Mouse (Mus musculus) liver, embryonic 13.5 days (tissue): ENCODE data around the gene Plxna4. TPM values are rescaled to one million over a fixed set of nuclear protein-coding genes. Genes with fewer than 3 reads are reported as not detected.

Experiments
- ATAC-seq: fragments of 200-750 bp; cut with Nextera tagmentation; 2 replicates; pipeline ENCODE4 v1.8.0; 2017; ENCODE audit warnings: low read depth, mild to moderate bottlenecking, moderate number of reproducible peaks, moderate library complexity
- DNase-seq: peaks from one replicate; pipeline ENCODE4 v3.0.0; 2022
- H3K27ac ChIP-seq: fragments of 300-500 bp; sonication (generic); 2 replicates; pipeline ENCODE4 v1.5.1; 2015; ENCODE audit warnings: moderate library complexity, mild to moderate bottlenecking, inconsistent platforms
- H3K27me3 ChIP-seq: fragments of 300-500 bp; sonication (generic); 2 replicates; pipeline ENCODE4 v1.6.1; 2015; ENCODE audit warnings: mild to moderate bottlenecking, inconsistent platforms
- H3K36me3 ChIP-seq: fragments of 300-500 bp; sonication (generic); 2 replicates; pipeline ENCODE4 v1.6.1; 2015; ENCODE audit warnings: mild to moderate bottlenecking, inconsistent platforms
- H3K4me1 ChIP-seq: fragments of 300-500 bp; sonication (generic); replicated peaks from 2 replicates; pipeline ENCODE4 v1.6.1; 2015; ENCODE audit warnings: inconsistent platforms
- H3K4me2 ChIP-seq: fragments of 300-500 bp; sonication (generic); 2 replicates; pipeline ENCODE4 v1.6.1; 2015; ENCODE audit warnings: inconsistent platforms, mild to moderate bottlenecking, moderate library complexity
- H3K4me3 ChIP-seq: fragments of 300-500 bp; sonication (generic); replicated peaks from 2 replicates; pipeline ENCODE4 v1.5.1; 2015; ENCODE audit warnings: mild to moderate bottlenecking, inconsistent platforms
- H3K9ac ChIP-seq: fragments of 300-500 bp; sonication (generic); 2 replicates; pipeline ENCODE4 v1.6.1; 2015; ENCODE audit warnings: mild to moderate bottlenecking, inconsistent platforms
- H3K9me3 ChIP-seq: fragments of 300-500 bp; sonication (generic); replicated peaks from 2 replicates; pipeline ENCODE4 v1.6.1; 2016; ENCODE audit warnings: inconsistent platforms
- WGBS: fragments of 180-500 bp; shearing (Covaris S2); methylation state at CpG from one replicate; pipeline ENCODE4 v1.1.7; 2015; ENCODE audit not compliant: insufficient replicate concordance; 5-methylcytosine and 5-hydroxymethylcytosine counted together
- polyA plus RNA-seq: library from polyadenylated mRNA; unstranded; fragments of >200 nt; fragmentation: Nextera tagmentation; extraction: Ambion mirVana; gene quantifications from 2 replicates; pipeline ENCODE4 v1.2.1, GENCODE M21; 2015

The Plxna4 gene
- 0.24 and 0.34 TPM in 2 replicates for polyA plus RNA-seq

DNA sequence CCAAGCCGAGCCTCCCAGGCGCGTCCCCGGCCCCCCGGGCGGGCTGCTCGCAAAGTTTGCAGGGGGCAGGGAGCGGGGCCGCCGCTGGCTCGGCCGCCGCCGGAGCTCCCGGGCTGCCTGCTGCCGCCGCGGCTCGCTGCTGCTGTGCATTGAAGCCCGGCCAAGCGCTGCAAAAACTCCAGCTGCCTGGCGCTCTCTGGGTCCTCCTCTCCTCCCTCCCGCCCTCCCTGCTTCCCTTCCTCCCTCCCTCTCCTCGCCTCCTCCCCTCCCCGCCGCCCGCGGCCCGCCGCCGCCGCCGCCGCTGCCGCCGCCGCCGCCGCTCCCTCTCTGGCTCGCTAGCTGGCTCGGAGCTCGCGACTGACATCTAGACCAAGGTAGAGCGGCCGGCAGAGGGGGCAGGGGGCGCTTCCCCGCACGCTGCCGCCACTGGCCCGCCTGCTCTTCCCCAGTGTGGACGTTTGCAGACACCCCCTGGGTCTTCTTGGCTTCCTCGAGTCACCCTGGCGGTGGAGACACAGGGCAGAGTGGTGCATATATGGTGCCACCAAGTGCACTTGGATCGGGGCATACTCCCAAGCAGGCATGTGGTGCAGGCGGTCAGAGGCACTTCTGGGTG is at the start of gene Plxna4:
Gene Plxna4 (minus strand): TSS at position 137 of the 616 bp plus-strand sequence.
- H3K36me3 ChIP-seq: no peaks in the 10 kb centered on the region

DNA sequence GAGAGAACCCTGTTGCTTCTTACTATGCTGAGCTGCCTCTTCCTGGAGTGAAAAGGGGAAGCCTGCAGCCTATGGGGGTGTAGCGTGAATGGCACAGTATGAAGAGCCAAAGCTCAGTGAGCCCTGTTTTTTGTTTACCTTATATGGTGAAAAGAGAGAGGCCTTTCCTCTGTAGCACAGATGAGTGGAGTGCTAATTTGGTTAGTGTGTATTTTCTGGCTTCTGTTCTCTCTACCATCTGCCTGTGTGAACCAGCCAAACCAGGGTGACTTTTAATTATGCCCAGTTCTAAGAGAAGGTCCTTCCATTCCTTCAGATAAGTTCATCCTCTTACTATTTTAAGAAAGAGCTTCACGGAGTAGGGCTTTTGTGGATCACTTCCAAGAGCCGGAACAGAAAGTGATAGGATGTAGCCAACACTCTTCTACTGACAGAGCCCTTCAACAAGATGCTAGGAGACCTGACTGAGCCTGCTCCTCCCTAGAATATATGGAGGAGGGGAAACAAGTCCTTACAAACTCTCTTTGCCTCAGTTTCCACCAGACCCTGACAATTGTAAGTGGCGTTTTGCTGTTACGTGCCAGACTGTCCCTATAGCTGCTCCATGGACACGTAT is 49.7 kb upstream of the Plxna4 start:
- no peak overlapping the region for H3K27ac ChIP-seq
- no peak for DNase-seq
- no peak for ATAC-seq
- no peak overlapping the region for H3K4me2 ChIP-seq
- H3K4me1 ChIP-seq: no peaks in the 10 kb centered on the region
- WGBS: 64% methylated on average over 6 of the region's 6 CpGs
- no peaks in the 10 kb centered on the region for H3K9me3 ChIP-seq
- H3K9ac ChIP-seq: no peak overlapping the region
- H3K36me3 ChIP-seq: no peaks in the 10 kb centered on the region
- H3K27me3 ChIP-seq: no peaks in the 10 kb centered on the region
- H3K4me3 ChIP-seq: no peak overlapping the region

More for the DNA sequence above, at the start of gene Plxna4:
- H3K4me1 ChIP-seq: peaks cover 5% of the 10 kb centered on the region; the same call in 1 of the 2 replicates
- peaks cover 96% of the 10 kb centered on the region for H3K27me3 ChIP-seq
- H3K9me3 ChIP-seq: no peaks in the 10 kb centered on the region
- H3K4me2 ChIP-seq: peak within 1 kb of the TSS; percentile 71
- 1% methylated on average over 33 of the region's 55 CpGs for WGBS
- DNase-seq: no peak
- peak; percentile 39 for ATAC-seq
- no peak within 1 kb of the TSS for H3K27ac ChIP-seq
- H3K9ac ChIP-seq: peak within 1 kb of the TSS; percentile 45
- peak within 1 kb of the TSS; percentile 59 for H3K4me3 ChIP-seq

DNA sequence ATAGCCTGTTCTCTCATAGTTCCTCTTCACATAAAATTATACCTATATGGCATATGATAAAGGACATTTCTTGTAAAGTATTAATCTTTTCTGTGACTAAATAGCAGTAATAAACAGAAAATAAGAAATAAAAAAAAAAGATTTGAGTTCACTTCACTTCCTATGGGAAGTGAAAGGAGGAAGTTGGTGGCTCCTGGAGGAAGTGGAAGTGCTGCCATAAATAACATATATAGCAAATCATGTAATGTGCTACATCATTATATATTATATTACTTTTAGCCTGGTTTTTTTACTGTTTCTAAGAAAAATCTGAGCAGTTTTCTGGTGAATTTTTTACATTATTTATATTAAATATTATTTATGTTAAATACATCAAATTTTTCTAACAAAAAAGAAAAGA is 22.7 kb upstream of the Plxna4 start:
- no peak for ATAC-seq
- no peak overlapping the region for H3K4me3 ChIP-seq
- H3K36me3 ChIP-seq: no peaks in the 10 kb centered on the region
- H3K27me3 ChIP-seq: 0 out of 2 replicates have a peak, but pooled peaks cover 4% of the 10 kb centered on the region
- H3K4me1 ChIP-seq: no peaks in the 10 kb centered on the region
- no peak overlapping the region for H3K4me2 ChIP-seq
- no peak for DNase-seq
- H3K27ac ChIP-seq: no peak overlapping the region
- no peak overlapping the region for H3K9ac ChIP-seq
- no peaks in the 10 kb centered on the region for H3K9me3 ChIP-seq

DNA sequence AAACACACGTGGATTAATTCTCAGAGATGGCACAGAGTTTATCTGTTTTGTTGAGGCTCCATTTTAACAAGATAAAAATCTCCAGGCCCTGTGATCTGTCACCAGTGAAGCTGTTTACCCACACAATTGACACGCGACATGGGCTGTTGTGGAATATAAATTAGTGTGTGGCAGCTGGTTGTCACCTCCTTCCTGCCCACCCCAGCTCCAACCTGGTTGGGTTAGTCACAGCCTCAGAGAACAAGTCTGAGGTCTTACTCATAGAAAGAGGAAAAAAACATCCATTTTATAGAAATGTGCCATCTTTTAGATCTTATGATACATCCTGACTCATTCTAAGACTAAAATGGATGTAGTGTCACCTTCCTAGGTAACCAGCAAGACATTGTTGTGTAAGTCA is 18.8 kb upstream of the Plxna4 start:
- Histone ChIP-seq H3K9ac (no peak overlapping the region), H3K4me2 (no peak overlapping the region), H3K4me1 (no peaks in the 10 kb centered on the region), H3K27ac (no peak overlapping the region), H3K4me3 (no peak overlapping the region), H3K9me3 (no peaks in the 10 kb centered on the region), H3K27me3 (0 out of 2 replicates have a peak, but pooled peaks cover 4% of the 10 kb centered on the region), H3K36me3 (no peaks in the 10 kb centered on the region)
- DNase-seq (no peak), ATAC-seq (no peak)
- WGBS: 39% methylated on average over 3 of the region's 3 CpGs

DNA sequence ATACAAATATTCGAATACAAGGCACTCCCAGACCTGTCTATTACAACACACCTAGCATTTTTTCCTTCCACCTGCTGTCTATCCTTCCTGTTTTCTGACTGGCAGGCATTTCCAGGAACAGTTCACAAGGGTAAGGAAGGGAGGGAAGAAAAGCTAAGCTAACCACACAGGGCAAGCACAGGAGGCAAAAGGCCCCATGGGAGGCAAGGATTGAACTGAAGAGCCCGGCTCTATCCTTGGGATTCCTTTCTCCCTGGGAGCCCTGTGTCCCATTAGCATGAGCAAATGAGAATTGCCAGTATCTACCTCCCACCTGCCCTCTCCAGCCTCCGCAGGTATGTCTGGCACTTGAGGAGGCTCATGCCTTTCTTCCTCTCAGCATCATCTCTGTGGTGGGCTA is 17.6 kb upstream of the Plxna4 start:
- WGBS: 22% methylated on average over 3 of the region's 3 CpGs
- H3K27me3 ChIP-seq: 0 out of 2 replicates have a peak, but pooled peaks cover 4% of the 10 kb centered on the region

DNA sequence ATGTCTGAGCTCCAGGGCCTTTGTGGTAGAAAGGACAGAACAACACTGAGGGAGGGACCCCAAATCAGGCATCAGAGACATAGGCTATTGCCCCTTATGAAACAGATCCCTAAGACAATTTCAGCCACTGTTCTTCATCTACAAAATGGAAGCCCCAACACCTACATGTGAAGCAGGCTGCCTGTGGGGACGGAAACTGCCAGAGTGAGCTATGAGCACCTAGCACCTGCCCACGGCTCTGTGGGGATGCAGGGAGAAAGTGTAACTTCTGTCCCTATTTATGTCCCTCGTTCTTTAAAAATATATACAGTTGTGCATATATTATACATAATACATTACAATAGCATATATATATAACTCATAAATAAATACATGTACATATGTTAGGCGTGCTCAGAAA is 16.9 kb upstream of the Plxna4 start:
- WGBS: 57% methylated on average over 4 of the region's 4 CpGs
- H3K4me2 ChIP-seq: no peak overlapping the region
- H3K9ac ChIP-seq: no peak overlapping the region
- H3K9me3 ChIP-seq: no peaks in the 10 kb centered on the region
- no peaks in the 10 kb centered on the region for H3K4me1 ChIP-seq
- no peak for DNase-seq
- H3K4me3 ChIP-seq: no peak overlapping the region
- no peak overlapping the region for H3K27ac ChIP-seq
- H3K36me3 ChIP-seq: no peaks in the 10 kb centered on the region
- no peak for ATAC-seq
- H3K27me3 ChIP-seq: 0 out of 2 replicates have a peak, but pooled peaks cover 4% of the 10 kb centered on the region

More for the DNA sequence above, 17.6 kb upstream of the Plxna4 start:
- no peak overlapping the region for H3K27ac ChIP-seq
- H3K4me1 ChIP-seq: no peaks in the 10 kb centered on the region
- no peak overlapping the region for H3K4me2 ChIP-seq
- H3K9ac ChIP-seq: no peak overlapping the region
- H3K36me3 ChIP-seq: no peaks in the 10 kb centered on the region
- ATAC-seq: no peak
- no peak for DNase-seq
- H3K9me3 ChIP-seq: no peaks in the 10 kb centered on the region
- no peak overlapping the region for H3K4me3 ChIP-seq

DNA sequence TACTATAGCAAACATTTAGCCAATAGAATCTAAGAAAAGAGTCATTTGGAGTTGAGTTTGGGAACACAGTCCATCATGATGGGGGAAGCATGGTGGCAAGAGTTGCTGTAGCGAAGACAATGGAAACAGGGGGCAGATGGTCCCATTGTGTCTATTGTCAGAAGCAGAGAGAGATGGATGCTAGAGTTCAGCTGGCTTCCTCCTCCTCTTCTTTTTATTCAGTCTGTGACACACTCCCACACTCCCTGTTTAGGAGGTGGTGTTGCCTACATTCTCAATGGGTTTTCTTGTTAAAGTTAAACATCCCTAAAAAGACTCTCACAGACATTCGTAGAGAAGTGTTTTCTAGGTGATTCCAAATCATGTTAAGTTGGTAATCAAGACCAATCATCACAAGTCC is 14.1 kb upstream of the Plxna4 start:
- Histone ChIP-seq H3K9ac (no peak overlapping the region), H3K27me3 (no peaks in the 10 kb centered on the region), H3K27ac (no peak overlapping the region), H3K36me3 (no peaks in the 10 kb centered on the region), H3K4me1 (no peaks in the 10 kb centered on the region), H3K9me3 (no peaks in the 10 kb centered on the region), H3K4me3 (no peak overlapping the region), H3K4me2 (no peak overlapping the region)
- DNase-seq: no peak
- ATAC-seq: no peak
- WGBS: 49% methylated on average over 2 of the region's 2 CpGs

DNA sequence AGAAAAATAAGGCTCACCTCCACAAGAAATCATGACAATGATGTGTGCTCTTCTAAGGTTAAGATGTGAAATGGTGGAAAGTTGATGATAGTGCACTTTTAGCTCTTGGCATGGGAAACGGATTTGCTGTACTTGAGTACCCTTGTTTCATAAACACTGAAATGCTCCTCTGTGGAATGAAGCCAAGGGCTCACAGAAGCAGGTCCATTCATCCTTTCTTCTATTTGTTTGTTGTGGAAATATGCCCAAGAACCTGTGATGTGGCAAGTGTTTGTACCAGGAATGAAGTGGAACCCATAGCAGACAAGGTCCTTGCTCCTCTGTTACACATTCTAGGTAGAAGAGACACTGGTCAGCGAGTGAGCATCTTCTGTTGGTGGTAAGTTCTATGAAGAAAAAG is 13.3 kb upstream of the Plxna4 start:
- H3K9ac ChIP-seq: no peak overlapping the region
- no peaks in the 10 kb centered on the region for H3K4me1 ChIP-seq
- WGBS: 46% methylated on average over 2 of the region's 2 CpGs
- H3K4me3 ChIP-seq: no peak overlapping the region
- H3K27ac ChIP-seq: no peak overlapping the region
- DNase-seq (no peak), ATAC-seq (no peak)
- H3K9me3 ChIP-seq: no peaks in the 10 kb centered on the region
- no peaks in the 10 kb centered on the region for H3K27me3 ChIP-seq
- no peaks in the 10 kb centered on the region for H3K36me3 ChIP-seq
- no peak overlapping the region for H3K4me2 ChIP-seq

DNA sequence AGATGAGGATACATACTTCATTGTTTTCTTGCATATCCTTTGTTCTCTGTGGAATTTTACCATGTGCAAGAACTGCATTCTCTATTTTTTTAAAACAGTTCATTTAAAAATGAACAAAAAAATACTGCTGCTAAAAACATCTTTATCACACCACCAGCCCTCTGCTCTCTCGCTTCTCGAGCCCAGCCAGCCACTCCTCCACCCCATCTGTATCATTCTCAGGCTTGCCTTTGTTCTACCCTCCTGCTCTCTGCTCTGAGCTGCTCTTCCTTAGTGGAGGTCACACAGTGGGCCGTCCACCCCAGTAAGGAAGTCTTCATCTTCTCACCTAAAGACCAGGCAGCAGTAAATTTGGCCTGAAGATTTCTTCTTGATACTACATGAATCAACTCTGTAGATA is 7.6 kb upstream of the Plxna4 start:
- H3K27me3 ChIP-seq: peaks cover 24% of the 10 kb centered on the region
- no peaks in the 10 kb centered on the region for H3K36me3 ChIP-seq
- H3K4me2 ChIP-seq: no peak overlapping the region
- H3K9me3 ChIP-seq: no peaks in the 10 kb centered on the region
- no peak for ATAC-seq
- no peak overlapping the region for H3K9ac ChIP-seq
- 28% methylated on average over 3 of the region's 3 CpGs for WGBS
- no peaks in the 10 kb centered on the region for H3K4me1 ChIP-seq
- no peak overlapping the region for H3K4me3 ChIP-seq
- H3K27ac ChIP-seq: no peak overlapping the region
- DNase-seq: no peak

DNA sequence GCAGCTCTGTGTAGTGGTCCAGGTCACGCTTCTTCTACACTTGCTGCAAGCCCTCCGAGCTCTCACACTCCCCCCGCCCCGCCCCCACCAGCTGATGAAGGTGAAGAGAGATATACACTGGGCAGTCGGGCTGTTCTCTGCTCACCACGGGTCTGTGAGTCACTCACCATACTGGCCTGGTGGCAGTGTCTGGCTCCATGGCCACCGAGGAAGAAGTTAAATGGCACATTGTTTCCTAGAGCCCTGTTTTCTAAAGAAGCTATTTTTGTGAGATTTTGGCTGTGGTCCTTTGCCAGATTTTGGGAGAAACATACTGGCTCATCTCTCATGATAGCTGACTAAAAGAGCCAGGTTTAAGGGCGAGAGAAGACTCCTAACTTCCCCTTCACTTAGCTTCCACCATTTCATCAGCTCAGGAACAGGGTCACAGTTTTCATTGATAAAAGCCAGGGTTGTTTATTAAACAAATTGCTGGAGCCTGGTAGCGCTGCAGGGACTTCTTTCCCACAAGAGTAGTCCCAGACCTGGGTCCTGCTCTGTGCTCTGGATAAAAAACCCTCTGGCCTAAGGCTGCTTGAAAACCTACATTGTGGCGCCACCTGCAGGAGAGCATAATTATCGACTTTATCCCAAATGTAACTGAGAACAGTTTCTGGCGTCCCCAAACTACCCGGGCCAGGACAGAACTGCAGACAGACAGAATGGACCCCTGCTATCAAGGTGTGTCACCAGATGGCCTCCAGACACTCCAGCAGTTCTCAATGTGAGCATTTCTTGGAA is 3.2 kb upstream of the Plxna4 start:
- Histone ChIP-seq H3K9ac (no peak overlapping the region), H3K9me3 (no peaks in the 10 kb centered on the region), H3K4me2 (no peak overlapping the region), H3K27me3 (peaks cover 69% of the 10 kb centered on the region), H3K4me1 (peaks cover 5% of the 10 kb centered on the region; the same call in 1 of the 2 replicates), H3K4me3 (no peak overlapping the region), H3K27ac (no peak overlapping the region), H3K36me3 (no peaks in the 10 kb centered on the region)
- DNase-seq (peak; percentile 17), ATAC-seq (no peak)
- WGBS: 29% methylated on average over 13 of the region's 13 CpGs

DNA sequence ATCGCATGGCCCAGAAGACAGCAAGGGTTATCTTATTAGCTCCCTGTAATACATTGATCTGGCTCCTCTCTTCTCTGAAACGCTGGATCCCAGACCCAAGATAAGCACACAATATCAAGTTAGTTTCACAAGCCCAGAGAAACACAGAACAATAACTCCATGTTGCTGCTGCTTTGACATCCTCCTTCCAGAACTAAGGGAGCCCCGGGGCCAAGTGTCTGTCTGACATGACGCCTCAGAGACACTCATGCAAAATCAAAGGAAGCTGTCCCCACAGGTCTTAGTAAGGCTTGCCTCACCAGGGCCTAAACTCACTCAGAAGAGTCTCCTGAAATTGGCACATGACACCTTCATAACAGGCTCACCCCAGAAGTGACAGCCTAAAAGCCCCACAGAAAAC is 1.6 kb upstream of the Plxna4 start:
- Histone ChIP-seq H3K4me2 (no peak overlapping the region), H3K9ac (no peak overlapping the region), H3K4me1 (peaks cover 5% of the 10 kb centered on the region; the same call in 1 of the 2 replicates), H3K36me3 (no peaks in the 10 kb centered on the region), H3K27me3 (peaks cover 84% of the 10 kb centered on the region), H3K9me3 (no peaks in the 10 kb centered on the region), H3K27ac (no peak overlapping the region), H3K4me3 (no peak overlapping the region)
- ATAC-seq: no peak
- no peak for DNase-seq
- 36% methylated on average over 4 of the region's 4 CpGs for WGBS
